Mouse (Mus musculus): Measurements from ENCODE around the gene Sri. TPM values are rescaled to one million over a fixed set of nuclear protein-coding genes. Genes with fewer than 3 reads are reported as not detected.

Gene Sri
- polyA plus RNA-seq, 1 experiment from 2014 or later, result 232 TPM

DNA sequence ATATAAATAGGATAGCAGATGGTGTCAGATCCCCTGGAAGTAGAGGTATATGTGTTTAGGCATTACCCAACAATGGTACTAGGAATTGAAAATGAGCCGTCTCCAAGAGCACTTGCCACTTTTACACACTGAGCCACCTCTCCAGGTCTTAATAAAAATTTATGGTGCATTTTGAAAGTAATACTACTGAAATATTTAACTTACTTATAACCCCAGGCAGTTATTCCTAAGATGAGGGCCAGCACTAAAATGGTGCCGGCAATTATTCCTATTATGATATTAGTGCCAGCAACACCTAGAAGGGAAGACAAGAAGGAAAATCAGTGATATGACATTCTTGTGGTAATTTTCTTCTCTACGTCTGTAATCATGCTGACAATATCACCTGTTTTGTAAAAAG lies 65.8 kb downstream of the Sri start:
- Histone ChIP-seq H3K4me3 (replicated peaks) (no peak overlapping the region), H3K27me3 (no peaks in the 10 kb centered on the region), H3K4me2 (no peak overlapping the region), H3K9me3 (no peaks in the 10 kb centered on the region), H3K9ac (replicated peaks) (no peak overlapping the region), H3K4me1 (replicated peaks) (no peaks in the 10 kb centered on the region), H3K36me3 (no peaks in the 10 kb centered on the region), H3K27ac (no peak overlapping the region)
- WGBS, result 78% methylated on average over 3 of the region's 3 CpGs
- no peak for ATAC-seq (ENCODE audit: insufficient number of reproducible peaks, insufficient read depth, low FRiP score, low TSS enrichment, low read depth)

DNA sequence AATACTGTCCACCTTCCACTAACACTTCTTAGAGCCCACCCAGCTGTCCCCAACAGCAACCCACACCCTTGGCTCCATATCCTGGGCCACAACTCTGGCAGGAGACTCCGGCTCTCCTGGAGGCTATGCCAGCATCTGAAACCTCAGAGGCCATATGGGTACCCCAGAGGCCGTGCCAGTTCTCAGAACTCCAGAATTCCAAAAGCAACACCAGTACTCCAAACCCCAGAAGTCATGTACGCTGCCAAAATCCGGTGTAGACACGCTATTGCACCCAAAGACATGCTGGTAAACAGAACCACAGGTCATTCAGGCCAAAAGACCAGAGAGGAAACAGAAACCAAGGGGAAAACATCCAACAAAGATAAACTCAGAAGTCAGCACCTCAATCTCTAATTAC lies 66.4 kb downstream of the Sri start:
- Histone ChIP-seq H3K27ac (no peak overlapping the region), H3K4me1 (replicated peaks) (no peaks in the 10 kb centered on the region), H3K4me2 (no peak overlapping the region), H3K9ac (replicated peaks) (no peak overlapping the region), H3K27me3 (no peaks in the 10 kb centered on the region), H3K4me3 (replicated peaks) (no peak overlapping the region), H3K9me3 (no peaks in the 10 kb centered on the region), H3K36me3 (no peaks in the 10 kb centered on the region)
- no peak for ATAC-seq (ENCODE audit: insufficient number of reproducible peaks, insufficient read depth, low FRiP score, low TSS enrichment, low read depth)
- WGBS, result 91% methylated on average over 5 of the region's 5 CpGs

DNA sequence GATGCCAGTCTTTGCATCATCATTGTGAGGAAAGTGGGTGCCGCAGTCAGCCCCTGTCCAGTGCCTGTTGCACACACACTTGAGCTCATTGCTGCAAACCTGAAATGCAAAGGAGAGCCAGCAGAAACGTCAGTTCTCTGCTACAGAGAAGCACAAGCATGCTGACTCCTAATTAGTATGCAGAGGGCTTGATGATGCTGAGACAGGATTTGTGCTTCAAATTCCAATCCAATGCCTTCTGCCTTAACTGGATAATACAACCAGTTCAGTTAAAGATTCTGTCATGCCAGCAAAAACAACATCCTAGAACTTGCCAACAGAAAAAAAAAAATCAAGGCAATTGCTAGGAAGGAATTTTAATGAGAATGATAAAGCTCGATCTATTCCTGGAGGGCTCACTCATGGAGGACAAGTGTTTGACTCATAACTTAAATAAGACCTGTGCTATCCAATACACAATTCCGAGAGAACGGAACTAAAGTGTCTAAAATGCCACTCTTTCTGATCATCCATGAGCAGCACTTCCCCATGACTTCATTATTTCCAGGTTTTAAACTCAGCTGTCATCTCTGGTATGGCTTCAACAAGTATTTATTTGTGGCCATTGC lies 70.8 kb downstream of the Sri start:
- Histone ChIP-seq H3K27ac (no peak overlapping the region), H3K4me3 (replicated peaks) (no peak overlapping the region), H3K4me2 (no peak overlapping the region), H3K9ac (replicated peaks) (no peak overlapping the region), H3K36me3 (no peaks in the 10 kb centered on the region), H3K9me3 (no peaks in the 10 kb centered on the region), H3K27me3 (no peaks in the 10 kb centered on the region), H3K4me1 (replicated peaks) (no peaks in the 10 kb centered on the region)
- WGBS, result 78% methylated on average over 5 of the region's 5 CpGs
- ATAC-seq (ENCODE audit: insufficient number of reproducible peaks, insufficient read depth, low FRiP score, low TSS enrichment, low read depth), result no peak

Other genes with a start within 250 kb of the Sri start
- 0.36 and 0.48 TPM in 2 replicates for gene Steap4, start 85.6 kb upstream of the Sri start, polyA plus RNA-seq (2016; fragmentation: Nextera tagmentation; extraction: Ambion mirVana)

Data from limb, embryonic 12.5 days (tissue).